Mouse (Mus musculus) kidney, adult 2 months (tissue): Measurements from ENCODE around the gene Tmem115.

Experiments
- CTCF ChIP-seq: fragments of 200-500 bp; conservative IDR thresholded peaks from 2 replicates; pipeline ENCODE4 v1.5.1; 2011; ENCODE audit warnings: low read depth, mild to moderate bottlenecking, control low read depth, low read length, moderate library complexity, mixed read lengths; ENCODE audit not compliant: insufficient read depth, insufficient read length
- POLR2A ChIP-seq: fragments of 200-500 bp; IDR thresholded peaks from one replicate; pipeline ENCODE4 v1.6.1; 2011; ENCODE audit warnings: low read depth, low read length, control low read depth

GRCm38 (mm10) chr9:107577871-107578270 lies 44.1 kb downstream of the Tmem115 start:
- TF ChIP-seq CTCF (no peak), POLR2A (no peak)
